Mouse (Mus musculus) frontal cortex, adult 2 months (tissue): ENCODE measurements around the gene Tmem132e. TPM values are rescaled to one million over a fixed set of nuclear protein-coding genes. Genes with fewer than 3 reads are reported as not detected.

ENCODE experiments used
- DNase-seq, 2 experiments: peaks; one replicate each; pipeline ENCODE4 v3.0.0; 2022; ENCODE audit warnings: low spot score in 1 of 2; ENCODE audit errors: extremely low spot score in 1 of 2
- polyA plus RNA-seq: library from polyadenylated mRNA; depleted of rRNA; stranded (reverse); fragments of >200 nt; gene quantifications from 2 replicates; pipeline ENCODE4 v1.2.3, GENCODE M21; 2012; rRNA removed

Gene Tmem132e
- 8.6 and 9.9 TPM in 2 replicates for polyA plus RNA-seq

- DNase-seq = no peak
Measured at GRCm38 (mm10) chr11:82388371-82389313, at the start of gene Tmem132e. Gene Tmem132e, plus strand, starts transcription at chr11:82388900.

GRCm38 (mm10) chr11:82339921-82340401, 48.7 kb upstream of the Tmem132e start:
- no peak for DNase-seq

DNA sequence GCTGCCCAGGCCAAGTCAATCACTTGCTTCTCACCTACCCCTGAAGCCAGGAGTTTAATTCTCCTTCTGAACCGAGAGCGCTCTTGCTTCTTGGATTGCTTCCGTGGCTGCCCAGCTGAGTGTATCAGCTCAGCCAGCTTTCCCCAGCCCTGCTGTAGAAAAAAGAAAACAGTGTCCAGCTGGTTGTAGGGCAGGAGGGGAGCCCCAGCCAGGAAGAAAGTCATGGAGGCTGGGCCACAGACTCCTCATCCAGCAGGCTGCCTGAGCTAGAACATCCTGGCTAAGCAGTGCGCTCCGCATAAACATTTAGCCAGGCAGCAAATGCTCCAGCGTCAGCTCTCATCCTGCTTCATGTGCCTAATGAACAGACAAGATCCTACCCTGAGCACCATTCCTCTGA, 48.3 kb upstream of the Tmem132e start:
- DNase-seq = no peak

DNA sequence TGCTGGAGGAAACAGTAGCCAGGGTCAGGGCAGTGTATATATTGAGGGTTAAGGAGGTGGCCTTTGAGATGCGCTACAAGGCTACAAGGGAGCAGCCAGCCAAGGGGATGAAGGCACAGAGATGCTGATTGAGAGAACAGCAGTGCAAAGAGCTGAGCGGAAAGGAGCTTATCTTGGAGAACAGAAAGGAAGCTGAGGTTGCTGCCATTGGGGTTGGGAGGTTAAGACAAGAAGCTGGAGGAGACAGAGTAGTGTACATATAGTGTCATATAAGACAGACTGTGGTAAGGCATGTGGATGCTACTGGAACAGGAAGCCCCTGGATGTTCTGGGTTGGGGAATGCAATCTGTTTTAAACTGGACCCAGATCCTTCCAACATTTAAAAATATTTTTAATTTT, 47.8 kb upstream of the Tmem132e start:
- DNase-seq = no peak

- DNase-seq = peak; percentile 9 to 60
Measured at GRCm38 (mm10) chr11:82351039-82351438, 37.7 kb upstream of the Tmem132e start.

GRCm38 (mm10) chr11:82370151-82370550, 18.5 kb upstream of the Tmem132e start:
- no peak for DNase-seq

DNA sequence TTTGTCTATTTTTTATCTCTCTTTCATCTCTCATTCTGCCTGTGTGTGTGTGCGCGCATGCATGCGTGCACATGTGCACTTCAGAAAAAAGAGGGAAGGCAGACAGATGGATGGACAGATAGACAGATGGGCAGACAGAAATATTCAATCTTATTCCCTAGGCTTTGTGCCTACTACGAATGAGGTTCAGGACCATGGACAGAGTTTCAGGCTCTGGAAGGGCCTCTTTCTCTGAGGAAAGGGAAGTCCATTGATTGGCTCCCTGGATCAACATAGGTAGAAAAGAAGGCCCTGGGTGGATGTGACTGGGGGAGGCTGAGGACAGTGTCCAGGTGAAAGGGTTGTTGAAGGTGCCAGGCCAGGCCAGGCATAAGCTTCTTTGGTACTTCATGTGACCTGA, 17.1 kb upstream of the Tmem132e start:
- DNase-seq = no peak

DNA sequence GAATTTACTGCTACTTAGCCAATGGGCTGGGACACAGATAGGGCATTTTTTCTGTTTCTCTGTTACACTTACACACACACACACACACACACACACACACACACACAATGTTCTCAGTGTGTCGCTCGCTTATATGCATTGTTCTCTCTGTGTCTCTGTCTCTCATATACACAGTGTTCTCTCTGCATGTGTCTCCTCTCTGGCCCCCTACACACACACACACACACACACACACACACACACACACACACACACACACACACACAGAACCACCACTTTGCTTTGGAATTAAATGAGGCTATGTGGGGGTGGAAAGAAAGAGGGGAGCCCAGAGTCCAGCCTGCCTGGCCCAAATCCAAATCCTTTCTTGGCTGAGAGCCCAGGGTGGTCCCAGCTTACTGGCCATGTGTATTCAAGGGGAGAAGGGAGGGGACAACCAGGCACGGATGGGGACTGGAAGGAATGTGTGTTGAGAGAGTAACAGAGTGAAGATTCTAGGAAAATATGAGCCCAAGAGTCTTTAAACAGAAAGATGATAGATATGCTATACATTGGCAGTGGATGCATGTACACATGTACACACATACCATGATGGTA, 8.0 kb upstream of the Tmem132e start:
- DNase-seq = no peak

- DNase-seq = peak; percentile 25 to 78
Measured at GRCm38 (mm10) chr11:82386970-82387540, 1.6 kb upstream of the Tmem132e start.

GRCm38 (mm10) chr11:82387711-82388341, 874 bp upstream of the Tmem132e start:
- DNase-seq = no peak

- no peak for DNase-seq
Measured at GRCm38 (mm10) chr11:82389396-82390291, 944 bp downstream of the Tmem132e start.

GRCm38 (mm10) chr11:82392341-82392740, 3.6 kb downstream of the Tmem132e start:
- peak in 1 of 2 experiments; percentile 57 for DNase-seq

DNA sequence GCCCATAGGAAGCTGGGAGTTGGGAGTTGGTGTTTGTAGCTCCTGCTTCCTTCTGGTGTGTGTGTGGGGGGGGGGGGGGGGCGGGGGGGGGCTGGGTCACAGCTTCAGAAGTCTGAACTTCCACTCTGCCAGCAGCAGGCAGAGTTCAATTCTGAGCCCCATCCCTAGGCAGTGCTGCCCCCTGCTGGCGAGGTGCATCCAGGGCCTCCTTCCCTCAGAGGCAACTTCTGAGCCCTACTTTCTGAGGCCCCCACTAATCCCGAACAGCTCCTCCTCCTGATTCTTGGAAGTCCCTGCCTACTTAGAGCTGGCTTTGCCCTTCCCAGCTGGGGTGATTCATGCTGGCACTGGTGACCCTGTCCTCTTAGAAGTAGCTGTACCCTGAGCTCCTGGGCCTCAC, 10.9 kb downstream of the Tmem132e start:
- DNase-seq = no peak

GRCm38 (mm10) chr11:82405641-82406040, 16.9 kb downstream of the Tmem132e start:
- DNase-seq = no peak

- no peak for DNase-seq
Measured at GRCm38 (mm10) chr11:82406358-82407221, 17.9 kb downstream of the Tmem132e start.

- no peak for DNase-seq
Measured at GRCm38 (mm10) chr11:82412496-82412895, 23.8 kb downstream of the Tmem132e start.

DNA sequence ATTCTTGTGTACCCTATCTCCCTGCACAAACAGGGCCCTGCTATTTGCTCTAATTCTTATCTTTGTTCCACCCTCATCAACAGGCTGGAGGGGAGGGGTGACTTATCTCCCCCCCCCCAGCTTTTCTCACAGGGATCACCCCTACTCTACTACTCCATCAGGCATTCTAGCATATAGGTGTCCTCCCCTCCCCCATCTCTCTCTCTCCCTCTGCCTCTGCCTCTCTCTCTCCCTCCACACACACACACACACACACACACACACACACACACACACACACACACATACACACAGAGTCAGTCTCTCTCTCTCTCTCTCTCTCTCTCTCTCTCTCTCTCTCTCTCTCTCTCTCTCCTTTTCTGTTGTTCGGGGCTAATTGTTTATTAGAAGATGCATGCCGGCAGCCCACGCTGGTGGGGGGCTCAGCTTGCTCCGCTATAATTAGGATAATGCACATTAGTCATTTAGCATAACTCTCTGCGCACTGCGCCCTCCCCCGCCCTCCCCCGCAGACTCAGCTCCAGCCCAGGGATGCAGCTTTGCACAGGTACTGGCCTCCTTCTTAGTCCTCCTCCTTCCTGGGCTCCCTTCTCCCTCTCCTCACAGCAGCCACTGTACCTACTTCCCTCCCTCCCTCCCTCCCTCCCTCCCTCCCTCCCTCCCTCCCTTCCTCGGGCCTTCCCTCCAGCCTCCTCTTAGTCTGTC, 29.8 kb downstream of the Tmem132e start:
- DNase-seq = no peak

GRCm38 (mm10) chr11:82421909-82422308, 33.2 kb downstream of the Tmem132e start:
- DNase-seq = no peak
